Mouse (Mus musculus) gastrocnemius, postnatal 14 days (tissue): Measurements from ENCODE around the gene Ccl7. TPM values are rescaled to one million over a fixed set of nuclear protein-coding genes. Genes with fewer than 3 reads are reported as not detected.
A peak's percentile ranks its signal among the peaks of the same experiment; 100 is the strongest.

Experiments used
- DNase-seq: peaks from one replicate; pipeline ENCODE4 v3.0.0; 2021; ENCODE audit warnings: mixed read lengths
- intact Hi-C: fragments of 180-260 bp; cut with DNase I; formaldehyde crosslinking; loops from one replicate; pipeline ENCODE4 v1.15.1; 2025; ENCODE audit warnings: low total_unique reads
- long read RNA-seq, 2 experiments: library from polyadenylated mRNA; stranded (forward); transcript quantifications; one replicate each; pipeline ENCODE4 v2.0.0; 2021
- total RNA-seq, 2 experiments: library from RNA; stranded (reverse); gene quantifications; 2 replicates each; pipeline ENCODE4 v1.2.3; 2021

The Ccl7 gene
- total RNA-seq: under 1 TPM in 1 of 2 experiments, not detected in 1; 0.45 TPM
- long read RNA-seq, experiment 1: 0 reads
- long read RNA-seq, experiment 2: 0 reads

DNA sequence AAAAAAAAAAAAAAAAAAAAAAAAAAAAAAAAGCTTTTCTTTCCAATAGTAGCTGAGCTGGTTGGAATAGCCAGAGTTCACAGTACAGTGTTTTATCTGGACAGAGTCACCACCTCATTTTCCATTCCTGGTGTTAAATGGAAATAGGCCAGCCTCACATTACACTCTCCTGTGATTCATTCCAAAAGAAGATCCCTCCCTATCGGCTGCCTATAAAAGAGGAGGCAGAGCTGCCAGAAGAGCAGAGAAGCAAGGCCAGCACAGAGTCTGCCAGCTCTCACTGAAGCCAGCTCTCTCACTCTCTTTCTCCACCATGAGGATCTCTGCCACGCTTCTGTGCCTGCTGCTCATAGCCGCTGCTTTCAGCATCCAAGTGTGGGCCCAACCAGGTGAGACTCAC, at the start of gene Ccl7:
Gene Ccl7, plus strand, starts transcription at position 242 of the 400 bp plus-strand sequence.
- intact Hi-C loops: loop anchor here (5.0 kb wide), 2 partner anchors 48 to 132 kb away; no protein-coding TSS in a partner anchor
- peak; percentile 49 for DNase-seq

DNA sequence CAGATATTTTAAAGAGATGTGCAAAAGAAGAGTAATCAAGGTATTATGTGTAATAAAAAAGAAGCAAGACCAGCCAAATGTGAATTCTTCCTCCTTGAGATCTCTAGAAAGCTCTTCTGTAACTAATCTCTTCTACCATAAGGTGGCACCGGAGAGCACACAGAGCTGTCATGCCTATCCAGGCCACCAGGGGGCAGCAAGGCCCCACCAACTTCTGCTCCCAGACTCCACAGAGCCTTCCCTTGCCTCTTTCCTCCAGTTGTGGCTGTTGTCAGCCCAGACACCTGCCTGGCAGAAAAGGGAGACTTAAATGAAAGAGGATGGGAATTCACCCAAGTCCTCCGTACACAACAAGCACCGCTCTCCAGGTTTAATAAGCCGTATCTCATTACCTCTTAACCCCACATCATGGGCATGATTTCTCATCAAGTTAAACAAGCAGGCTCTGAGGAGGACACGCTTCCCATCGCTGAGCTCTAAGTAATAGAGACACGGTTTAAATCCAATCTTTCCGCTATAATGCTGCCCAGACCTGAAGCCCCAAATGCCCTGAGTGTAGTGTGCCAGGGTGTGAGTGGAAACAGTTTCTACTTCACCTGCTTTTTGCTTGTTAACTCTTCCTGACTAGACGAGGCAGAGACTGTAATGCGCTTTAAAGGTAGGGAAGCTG, 49.2 kb upstream of the Ccl7 start:
- intact Hi-C loops: loop anchor here (5.0 kb wide), 1 partner anchor 51 kb away; the partner anchor contains the start of gene Ccl7
- peak; percentile 63 for DNase-seq

DNA sequence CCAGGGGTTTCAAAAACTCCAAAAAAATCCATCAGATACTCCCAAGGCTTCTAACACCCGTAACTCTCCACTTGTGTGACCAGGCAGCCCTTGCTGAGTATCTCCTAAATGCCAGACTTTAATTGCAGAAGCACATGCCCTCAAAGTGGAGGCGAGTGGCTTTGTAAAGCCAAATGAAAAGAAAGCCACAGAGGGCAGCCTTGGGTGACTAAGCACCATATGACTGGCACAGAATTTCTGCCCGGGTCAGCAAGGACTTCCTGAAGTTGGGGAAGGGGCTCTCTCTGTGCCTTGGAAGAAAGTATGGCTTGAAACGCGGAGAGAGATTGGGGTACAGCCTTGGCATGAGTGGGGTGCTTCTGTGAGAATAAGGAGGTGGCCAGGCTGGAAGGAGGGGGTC, 48.4 kb upstream of the Ccl7 start:
- DNase-seq: no peak
- intact Hi-C loops: loop anchor here (5.0 kb wide), 1 partner anchor 50 kb away; the partner anchor contains the start of gene Ccl7

DNA sequence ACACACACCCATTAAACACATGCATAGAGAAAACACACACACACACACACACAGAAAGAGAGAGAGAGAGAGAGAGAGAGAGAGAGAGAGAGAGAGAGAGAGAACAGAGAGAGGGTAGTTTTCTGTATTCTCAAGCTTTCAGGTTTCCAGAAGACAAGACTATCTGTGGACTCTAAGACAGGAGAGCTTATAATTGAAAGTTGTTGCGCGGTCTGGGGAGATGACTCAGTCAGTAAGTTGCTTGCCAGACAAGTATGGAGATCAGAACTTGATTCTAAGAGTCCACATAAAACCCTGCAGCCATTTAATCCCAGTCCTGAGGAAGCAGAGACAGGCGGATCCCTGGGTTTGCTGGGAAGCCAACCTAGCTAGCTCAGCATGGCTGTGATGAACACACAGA, 46.9 kb upstream of the Ccl7 start:
- intact Hi-C loops: loop anchor here (5.0 kb wide), 1 partner anchor 49 kb away; the partner anchor contains the start of gene Ccl7
- DNase-seq: no peak

DNA sequence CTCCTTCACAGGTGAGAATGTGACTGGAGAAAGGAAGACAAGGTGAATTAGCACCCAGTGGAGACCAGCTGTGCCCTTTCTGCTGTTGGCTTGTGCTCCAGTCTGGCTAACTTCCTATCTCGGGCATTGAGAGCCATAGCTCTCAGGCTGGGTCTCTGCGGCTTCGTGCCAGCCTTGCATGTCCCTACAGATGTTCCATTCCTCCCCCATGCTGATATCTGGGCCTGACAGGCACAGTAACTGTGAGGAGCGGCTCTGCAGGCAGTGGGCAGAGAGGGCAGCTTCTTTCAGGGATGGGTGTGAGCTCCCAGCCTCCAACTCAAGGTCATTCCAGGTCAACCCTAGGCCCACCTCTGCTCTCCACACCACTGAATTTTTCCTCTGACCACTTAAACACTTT, 46.0 kb upstream of the Ccl7 start:
- intact Hi-C loops: loop anchor here (5.0 kb wide), 1 partner anchor 48 kb away; the partner anchor contains the start of gene Ccl7
- no peak for DNase-seq

DNA sequence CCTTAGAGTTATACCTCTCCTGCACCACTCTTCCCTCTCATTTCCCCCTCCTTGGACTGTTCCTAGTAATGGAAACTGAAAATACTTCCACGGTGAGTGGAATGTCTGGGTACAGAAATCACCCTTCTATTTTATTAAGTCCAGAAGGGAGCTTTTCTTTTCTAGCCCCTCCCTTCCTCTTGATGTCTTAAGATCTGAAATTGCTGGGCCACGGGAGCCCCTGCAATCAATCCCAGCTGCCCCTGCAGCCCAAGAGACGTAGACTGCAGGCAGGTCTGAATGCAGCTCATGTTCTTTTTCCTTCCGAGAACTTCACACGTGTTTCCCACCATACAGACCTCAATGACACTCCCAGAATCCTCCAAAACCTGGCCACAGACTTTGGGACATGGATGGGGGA, 44.9 kb upstream of the Ccl7 start:
- intact Hi-C loops: no loop called here

DNA sequence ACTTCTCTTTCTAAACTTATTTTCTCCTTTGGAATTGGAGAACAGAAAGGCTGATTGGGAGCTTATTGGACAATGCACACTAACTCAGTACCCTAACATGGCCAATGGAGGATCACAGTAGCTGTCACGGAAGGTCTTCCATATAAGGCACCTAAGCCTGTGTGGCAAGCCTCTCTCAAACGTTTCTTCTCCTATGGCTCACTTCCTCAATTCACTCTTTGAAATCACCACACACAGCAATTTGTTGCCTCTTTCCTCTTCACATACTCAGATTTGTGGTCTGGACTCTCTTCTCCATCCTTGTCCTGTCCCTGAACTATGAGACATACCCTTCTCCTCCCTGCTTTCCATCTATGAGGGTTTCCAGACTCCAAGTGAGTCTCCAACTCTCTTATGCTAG, 40.7 kb upstream of the Ccl7 start:
- no peak for DNase-seq
- intact Hi-C loops: no loop called here

More for the DNA sequence above, 44.9 kb upstream of the Ccl7 start:
- DNase-seq: no peak

DNA sequence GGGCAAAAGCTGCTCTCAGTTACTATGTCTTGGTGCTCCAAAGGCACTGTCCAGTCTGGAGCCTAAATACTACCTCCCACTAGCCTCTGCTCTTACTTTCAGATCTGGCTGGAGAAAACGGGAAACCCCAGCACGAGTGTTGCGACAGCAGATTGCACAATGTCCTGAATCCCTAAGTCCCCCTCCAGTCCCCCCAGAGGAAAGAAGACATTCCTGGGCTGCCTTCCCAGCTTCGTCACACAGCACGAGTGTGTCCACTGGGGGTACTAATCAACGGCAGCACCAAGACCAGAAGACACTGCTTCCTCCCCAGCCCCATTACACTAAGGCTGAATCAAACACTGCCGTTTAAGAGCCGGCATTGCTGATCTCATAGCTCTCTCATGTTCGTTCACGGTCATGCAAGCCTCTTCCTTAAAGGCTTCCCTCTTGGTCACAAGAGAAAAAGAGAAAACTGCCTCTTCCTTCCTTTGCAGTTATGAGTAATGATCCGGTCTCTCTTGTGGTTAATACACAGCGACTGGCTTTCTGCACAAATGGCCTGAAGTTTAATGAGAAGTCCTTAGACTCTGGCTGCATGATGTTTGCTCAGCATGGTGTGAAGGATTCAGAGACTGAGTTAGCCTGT, 38.6 kb upstream of the Ccl7 start:
- intact Hi-C loops: no loop called here
- DNase-seq: peak; percentile 63

DNA sequence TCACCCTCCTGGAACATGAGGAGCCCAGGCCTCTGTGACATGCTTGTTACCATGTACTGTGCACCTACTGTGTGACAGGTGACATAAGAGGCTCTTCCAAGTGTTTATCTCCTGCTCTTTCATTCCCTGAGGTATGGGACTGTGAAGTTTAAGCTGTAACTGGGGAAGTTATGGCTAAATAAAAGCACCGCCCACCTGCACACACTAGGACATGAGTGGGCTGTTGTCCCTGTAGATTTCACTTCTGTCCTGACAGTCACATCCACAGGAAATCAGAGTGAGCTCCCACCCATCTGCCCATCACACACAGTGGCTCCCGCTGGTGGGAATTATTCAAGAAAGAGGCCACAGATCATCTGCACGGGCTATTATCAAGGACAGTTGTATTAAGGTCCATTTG, 35.4 kb upstream of the Ccl7 start:
- DNase-seq: no peak
- intact Hi-C loops: no loop called here

DNA sequence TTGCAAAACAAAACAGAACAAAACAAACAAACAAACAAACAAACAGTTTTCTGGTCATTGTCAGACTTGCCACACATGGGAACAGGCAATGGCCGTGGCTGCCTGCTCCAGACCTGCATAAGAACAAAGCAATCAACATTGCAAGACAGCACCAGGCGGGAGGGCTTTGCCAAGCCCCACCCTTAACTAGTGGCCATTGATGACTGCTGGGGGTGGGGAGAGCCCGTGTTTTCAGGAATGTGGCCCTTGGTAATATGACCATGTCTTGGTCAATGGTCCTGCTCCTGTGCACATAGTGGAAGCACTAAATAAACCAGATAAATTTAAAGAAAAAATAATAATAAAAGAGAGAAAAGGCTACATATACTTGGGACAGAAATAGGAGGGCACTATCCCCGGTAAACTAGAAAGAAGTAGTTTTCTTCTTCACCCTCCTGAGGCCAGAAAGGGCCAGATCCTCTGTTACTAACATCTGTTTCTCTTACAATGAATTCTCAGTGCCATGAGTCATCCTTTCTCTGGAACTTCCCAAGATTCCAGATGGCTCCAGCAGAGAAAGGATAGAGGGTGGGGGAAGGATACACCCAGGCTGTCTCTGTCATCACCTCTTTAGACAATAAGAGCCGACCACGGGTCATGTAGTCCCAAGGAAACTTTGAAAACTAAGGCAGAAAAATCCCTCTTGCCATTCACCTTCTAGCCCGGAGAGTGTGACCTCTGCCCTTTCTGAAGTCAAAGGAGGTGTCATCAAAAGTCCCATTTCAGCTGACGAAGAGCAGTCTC, 33.9 kb upstream of the Ccl7 start:
- intact Hi-C loops: no loop called here
- DNase-seq: no peak

DNA sequence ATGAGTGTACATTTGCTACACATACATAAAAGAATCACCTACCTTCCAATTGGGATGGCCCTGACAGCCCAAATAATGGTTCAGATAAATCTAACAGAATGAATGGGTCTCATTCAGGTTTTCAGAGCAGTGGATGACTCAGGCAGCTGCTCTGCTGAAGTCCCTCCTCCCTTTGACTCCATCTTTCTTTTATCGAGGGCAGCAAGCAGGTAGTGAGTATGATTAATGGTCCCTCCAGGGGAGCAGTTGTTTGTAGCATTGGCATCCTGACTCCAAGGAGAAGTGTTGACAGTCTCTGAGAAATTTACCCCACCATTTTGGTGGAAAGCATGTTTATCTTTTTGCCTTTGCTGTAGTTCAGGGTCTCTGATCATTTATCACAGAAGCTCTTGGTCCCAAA, 31.8 kb upstream of the Ccl7 start:
- no peak for DNase-seq
- intact Hi-C loops: no loop called here

DNA sequence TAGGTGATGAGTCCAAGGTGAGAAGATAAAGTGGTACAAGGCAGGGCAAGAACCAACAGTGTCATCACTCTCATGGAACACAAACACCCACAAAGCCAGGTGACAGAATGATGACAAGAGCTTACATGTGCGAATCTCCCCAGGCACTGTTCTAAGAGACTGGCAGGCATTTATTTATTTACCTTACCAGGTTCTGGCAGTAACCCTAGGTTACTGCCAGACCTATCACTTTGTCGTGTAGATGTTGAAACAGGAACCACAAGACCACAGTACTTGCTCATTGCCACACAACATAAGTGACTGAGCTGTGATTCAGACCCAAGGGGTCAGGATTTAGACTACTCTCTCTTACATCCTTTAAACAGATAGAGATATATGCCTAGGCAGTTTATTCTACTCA, 30.4 kb upstream of the Ccl7 start:
- intact Hi-C loops: no loop called here
- no peak for DNase-seq

DNA sequence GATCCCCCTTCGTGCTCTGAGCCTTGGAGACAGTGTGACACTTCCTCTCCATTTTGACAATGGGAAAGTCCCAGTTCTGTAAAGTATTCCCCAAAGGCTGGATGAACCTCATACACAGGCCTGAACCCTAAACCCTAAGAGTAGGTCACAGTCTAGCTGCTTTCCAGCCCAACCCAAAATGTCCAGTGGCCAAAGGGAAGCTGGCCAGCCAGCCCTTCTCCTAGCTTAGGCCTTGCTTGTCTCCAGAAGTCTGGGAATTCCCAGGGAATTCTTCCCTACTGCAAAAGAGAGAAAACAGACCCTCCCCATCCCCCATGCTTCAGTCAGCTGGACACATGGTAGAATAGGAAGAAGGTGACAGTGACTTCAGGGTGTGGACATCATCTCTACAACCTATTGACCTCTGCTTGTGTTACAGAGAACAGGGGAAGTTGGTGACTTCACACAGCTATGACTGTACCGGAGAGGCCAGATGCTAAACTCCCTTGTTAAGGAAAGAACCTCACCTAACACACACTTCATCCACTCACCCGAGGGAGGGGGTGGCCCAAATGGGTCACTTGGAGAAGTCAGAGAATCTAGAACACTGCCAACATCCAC, 29.2 kb upstream of the Ccl7 start:
- peak; percentile 57 for DNase-seq
- intact Hi-C loops: no loop called here

DNA sequence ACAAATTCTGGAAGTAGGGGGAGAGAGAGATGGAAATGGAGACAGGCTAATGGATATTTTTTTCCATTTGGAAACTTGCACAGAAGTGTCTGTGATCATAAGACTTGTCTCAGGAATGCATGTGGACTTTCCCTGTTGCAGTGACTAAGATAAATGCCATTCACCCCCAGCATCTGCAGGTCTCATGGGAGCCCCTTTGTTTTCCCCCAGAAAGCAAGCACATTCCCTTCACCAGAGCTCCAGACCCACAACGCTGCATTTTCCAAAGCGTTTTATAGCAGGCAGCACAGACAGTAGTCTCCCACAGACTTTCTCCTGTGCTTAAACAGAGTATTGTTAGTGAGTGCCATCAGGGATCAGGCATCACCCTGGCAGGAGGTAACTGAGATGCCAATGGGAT, 26.1 kb upstream of the Ccl7 start:
- no peak for DNase-seq
- intact Hi-C loops: no loop called here

DNA sequence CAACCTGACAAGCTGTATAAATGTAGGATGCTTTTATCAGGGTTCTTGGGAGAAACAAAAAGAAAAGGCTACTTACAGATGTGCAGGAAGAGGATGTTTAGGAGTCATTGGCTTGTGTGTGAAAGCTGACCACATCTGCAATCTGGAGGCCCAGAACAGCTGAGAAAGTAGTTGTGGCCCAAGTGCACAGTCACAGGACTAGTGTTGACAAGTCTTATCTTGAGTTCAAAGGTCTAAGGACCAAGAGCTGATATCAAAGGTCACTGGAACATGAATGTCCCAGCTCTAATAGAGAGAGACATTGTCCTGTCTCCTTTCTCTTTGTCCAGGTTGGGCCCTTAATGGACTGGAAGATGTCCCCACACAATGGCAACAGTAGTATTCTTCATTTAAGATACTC, 25.7 kb upstream of the Ccl7 start:
- intact Hi-C loops: no loop called here
- no peak for DNase-seq

DNA sequence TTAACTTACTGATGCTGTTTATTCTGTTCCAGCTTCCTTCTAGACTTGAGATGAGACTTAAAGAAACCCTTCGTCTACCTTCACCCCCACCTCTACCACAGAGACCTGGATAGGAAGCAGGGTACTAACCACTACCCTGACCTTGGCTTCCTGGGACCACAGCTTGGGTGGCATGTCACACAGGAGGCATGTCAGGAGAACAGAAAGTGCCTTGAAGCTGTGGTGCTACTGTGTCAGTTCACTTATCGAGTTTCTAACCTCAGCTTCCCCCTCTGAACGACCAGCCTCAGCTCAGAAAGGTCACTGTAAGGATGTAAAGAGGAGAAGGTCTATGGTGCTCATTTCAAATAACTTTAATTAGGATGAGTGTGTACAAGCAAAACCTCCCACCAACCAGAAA, 24.1 kb upstream of the Ccl7 start:
- intact Hi-C loops: no loop called here
- no peak for DNase-seq

DNA sequence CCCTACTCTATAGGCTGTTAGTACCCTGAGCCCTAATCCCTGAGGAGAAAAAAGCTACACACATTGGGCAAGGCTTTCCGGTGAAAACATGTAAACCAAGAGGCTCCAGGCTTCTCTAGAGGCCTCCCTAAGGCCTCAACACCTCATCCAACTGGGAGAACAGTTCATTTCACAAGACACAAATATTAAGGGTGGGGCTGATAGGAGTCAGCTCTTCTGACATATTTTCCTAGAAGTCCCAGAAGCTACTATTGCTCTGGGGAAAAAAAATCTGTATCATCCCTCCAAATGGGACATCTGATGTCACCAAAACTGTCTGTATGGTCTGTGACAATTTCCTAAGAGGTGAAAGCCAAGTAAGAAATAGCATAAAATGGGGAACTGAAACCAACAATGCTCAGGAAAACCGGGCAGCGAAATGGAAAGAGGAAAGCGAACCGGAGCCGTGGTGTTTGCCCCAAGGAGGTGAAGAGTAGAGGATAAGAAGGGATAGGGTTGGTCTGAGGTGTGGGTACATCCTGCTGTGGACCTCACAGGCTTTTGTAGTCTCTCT, 22.9 kb upstream of the Ccl7 start:
- no peak for DNase-seq
- intact Hi-C loops: no loop called here

DNA sequence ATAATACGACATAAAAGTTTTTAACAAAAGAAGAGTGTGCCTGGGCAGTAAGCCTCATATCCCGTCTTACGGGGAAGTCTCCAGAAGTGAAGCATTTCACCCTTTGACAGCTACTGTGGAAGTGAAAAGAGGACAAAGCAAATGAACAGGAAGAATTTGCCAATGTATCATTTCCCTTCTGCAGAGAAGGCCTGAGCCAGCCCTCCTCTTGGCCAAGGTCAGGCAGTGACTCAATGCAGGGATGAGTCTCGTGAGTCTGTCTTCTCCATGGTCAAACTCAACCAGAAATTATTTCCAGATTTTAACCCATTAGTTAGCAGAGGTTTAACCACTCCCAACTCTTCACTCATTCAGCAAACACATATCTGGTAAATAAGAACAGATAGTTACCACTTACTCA, 21.7 kb upstream of the Ccl7 start:
- intact Hi-C loops: no loop called here
- DNase-seq: no peak

DNA sequence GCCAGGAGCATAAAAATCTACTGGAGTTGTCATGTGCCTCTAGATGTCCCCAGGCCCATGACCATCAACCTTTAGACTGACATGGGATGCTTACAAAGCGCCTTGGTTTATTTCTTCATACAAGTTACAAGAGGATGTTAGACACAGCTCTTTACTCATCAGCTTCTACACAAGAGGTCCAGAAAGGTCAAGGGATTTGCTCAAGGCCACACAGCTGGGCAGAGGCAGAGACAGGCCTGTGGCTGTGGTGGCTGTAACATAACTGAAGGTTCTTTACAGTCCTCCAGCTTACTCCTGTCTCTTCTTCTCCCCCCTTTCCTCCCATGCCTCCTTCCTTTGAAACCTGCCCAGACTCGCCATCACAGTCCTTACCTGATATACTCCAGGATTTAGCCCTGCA, 15.3 kb upstream of the Ccl7 start:
- intact Hi-C loops: no loop called here
- no peak for DNase-seq

DNA sequence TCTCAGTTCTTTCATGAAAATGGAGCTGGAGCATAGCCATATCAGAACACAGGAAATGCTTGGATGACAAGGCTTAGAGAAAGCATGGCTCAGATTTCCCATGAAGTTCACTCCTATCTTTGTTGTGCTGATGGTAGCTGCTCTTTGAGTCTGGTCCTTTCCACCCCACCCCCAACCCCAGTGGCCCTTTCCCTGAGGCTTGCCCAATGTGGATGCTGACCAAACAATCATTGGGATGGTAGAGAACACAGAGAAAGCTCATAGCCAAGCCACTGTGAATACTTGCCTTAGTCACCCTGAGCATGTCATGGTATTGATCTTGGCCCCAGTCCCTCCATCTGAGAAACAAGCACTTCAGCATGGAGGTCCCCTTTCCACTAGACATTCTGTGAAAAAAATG, 13.4 kb upstream of the Ccl7 start:
- no peak for DNase-seq
- intact Hi-C loops: no loop called here
